Mouse (Mus musculus) hindbrain, embryonic 11.5 days (tissue): ENCODE results near the gene Rcan1. TPM values are rescaled to one million over a fixed set of nuclear protein-coding genes. Genes with fewer than 3 reads are reported as not detected.

Experiments
- ATAC-seq: fragments of 200-750 bp; cut with Nextera tagmentation; 2 replicates; pipeline ENCODE4 v1.8.0; 2017; ENCODE audit warnings: mild to moderate bottlenecking, moderate TSS enrichment, moderate library complexity; ENCODE audit not compliant: low FRiP score
- DNase-seq: peaks from one replicate; pipeline ENCODE4 v3.0.0-alpha.2; 2015; ENCODE audit warnings: low spot score
- H3K27ac ChIP-seq: fragments of 300-500 bp; sonication (generic); 2 replicates; pipeline ENCODE4 v1.5.1; 2014; ENCODE audit warnings: mild to moderate bottlenecking, low read depth, low read length
- H3K27me3 ChIP-seq: fragments of 300-500 bp; sonication (generic); 2 replicates; pipeline ENCODE4 v1.6.1; 2014; ENCODE audit warnings: mild to moderate bottlenecking, low read length, moderate library complexity, mixed read lengths; ENCODE audit not compliant: control insufficient read depth, insufficient read depth
- H3K36me3 ChIP-seq: fragments of 300-500 bp; sonication (generic); 2 replicates; pipeline ENCODE4 v1.6.1; 2014; ENCODE audit warnings: mild to moderate bottlenecking, low read length, moderate library complexity, mixed read lengths; ENCODE audit not compliant: control insufficient read depth, insufficient read depth
- H3K4me1 ChIP-seq: fragments of 300-500 bp; sonication (generic); replicated peaks from 2 replicates; pipeline ENCODE4 v1.6.1; 2014; ENCODE audit warnings: low read length, mixed read lengths; ENCODE audit not compliant: control insufficient read depth, insufficient read depth
- H3K4me2 ChIP-seq: fragments of 300-500 bp; sonication (generic); replicated peaks from 2 replicates; pipeline ENCODE4 v1.6.1; 2014; ENCODE audit warnings: mild to moderate bottlenecking, low read depth, low read length
- H3K4me3 ChIP-seq: fragments of 300-500 bp; sonication (generic); 2 replicates; pipeline ENCODE4 v1.5.1; 2014; ENCODE audit warnings: low read depth, low read length
- H3K9ac ChIP-seq: fragments of 300-500 bp; sonication (generic); 2 replicates; pipeline ENCODE4 v1.6.1; 2014; ENCODE audit warnings: low read depth, low read length
- H3K9me3 ChIP-seq: fragments of 300-500 bp; sonication (generic); 2 replicates; pipeline ENCODE4 v1.6.1; 2016; ENCODE audit warnings: low read length; ENCODE audit not compliant: control insufficient read depth
- WGBS: fragments of 180-500 bp; shearing (Covaris S2); extraction: QIAGEN DNeasy Blood & Tissue Kit; methylation state at CpG from one replicate; pipeline ENCODE4 v1.1.7; 2014; 5-methylcytosine and 5-hydroxymethylcytosine counted together
- polyA plus RNA-seq: library from polyadenylated mRNA; unstranded; fragments of >200 nt; fragmentation: Nextera tagmentation; extraction: Ambion mirVana; gene quantifications from 2 replicates; pipeline ENCODE4 v1.2.1, GENCODE M21; 2014

The Rcan1 gene
- polyA plus RNA-seq, 1 experiment from 2014 or later = 39.3 TPM

DNA sequence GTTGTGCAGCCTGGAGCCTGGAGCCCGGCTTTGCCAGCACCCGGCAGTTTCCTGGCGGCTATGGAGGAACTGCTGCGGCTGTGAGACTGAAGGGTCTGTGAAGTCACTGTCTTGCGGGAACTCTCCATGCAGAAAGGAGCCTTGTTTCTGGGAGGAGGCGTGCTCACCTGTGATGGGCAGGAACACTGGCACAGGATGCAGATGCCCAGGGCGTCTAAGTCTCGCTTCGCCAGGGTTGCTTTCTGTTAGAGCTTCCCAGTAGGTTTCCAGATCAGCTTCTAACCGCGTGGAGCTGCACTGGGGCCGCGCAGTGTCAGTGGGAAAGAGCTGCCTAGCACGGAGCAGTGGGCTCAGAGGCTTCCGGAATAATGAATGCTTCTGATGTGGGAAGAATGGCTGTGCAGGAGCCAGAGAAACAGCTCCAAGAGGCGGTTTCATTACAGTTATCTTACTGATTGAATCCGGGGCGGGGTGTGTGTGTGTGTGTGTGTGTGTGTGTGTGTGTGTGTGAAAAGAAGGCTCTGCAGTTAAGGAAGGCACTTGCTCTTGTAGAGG, 35.2 kb downstream of the Rcan1 start:
- Histone ChIP-seq H3K27me3 (no peaks in the 10 kb centered on the region), H3K9me3 (no peaks in the 10 kb centered on the region), H3K36me3 (no peaks in the 10 kb centered on the region), H3K27ac (no peak overlapping the region), H3K4me2 (no peak overlapping the region), H3K4me3 (no peak overlapping the region), H3K4me1 (no peaks in the 10 kb centered on the region), H3K9ac (no peak overlapping the region)
- WGBS = 85% methylated on average over 18 of the region's 18 CpGs
- DNase-seq (no peak), ATAC-seq (no peak)

- Histone ChIP-seq H3K9ac (no peak overlapping the region), H3K4me3 (no peak overlapping the region), H3K27ac (no peak overlapping the region), H3K9me3 (no peaks in the 10 kb centered on the region), H3K4me1 (no peaks in the 10 kb centered on the region), H3K27me3 (no peaks in the 10 kb centered on the region), H3K36me3 (no peaks in the 10 kb centered on the region), H3K4me2 (no peak overlapping the region)
- DNase-seq = no peak
- 94% methylated on average over 3 of the region's 3 CpGs for WGBS
- ATAC-seq = no peak
These were observed 37.5 kb downstream of the Rcan1 start for GRCm38 (mm10) chr16:92433176-92433575.

DNA sequence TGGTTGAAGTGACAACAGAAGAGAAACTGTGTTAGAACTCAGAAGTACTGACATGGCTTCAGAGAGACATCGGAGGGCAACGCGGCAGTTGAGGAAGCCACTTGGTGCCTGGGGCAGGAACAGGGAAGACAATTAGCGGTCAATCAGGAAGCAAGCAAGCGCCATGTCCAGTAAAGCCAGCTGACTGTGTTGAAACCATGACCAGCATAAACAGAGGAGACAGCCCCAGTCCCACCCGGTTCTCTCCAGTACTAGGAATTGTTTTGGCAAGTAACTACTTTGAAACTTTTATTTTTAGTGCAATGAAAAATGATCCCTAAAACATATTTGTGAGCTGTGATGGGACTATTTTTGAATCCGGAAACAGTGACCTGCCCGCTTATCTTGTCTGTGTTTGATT, 39.9 kb downstream of the Rcan1 start:
- no peak for ATAC-seq

DNA sequence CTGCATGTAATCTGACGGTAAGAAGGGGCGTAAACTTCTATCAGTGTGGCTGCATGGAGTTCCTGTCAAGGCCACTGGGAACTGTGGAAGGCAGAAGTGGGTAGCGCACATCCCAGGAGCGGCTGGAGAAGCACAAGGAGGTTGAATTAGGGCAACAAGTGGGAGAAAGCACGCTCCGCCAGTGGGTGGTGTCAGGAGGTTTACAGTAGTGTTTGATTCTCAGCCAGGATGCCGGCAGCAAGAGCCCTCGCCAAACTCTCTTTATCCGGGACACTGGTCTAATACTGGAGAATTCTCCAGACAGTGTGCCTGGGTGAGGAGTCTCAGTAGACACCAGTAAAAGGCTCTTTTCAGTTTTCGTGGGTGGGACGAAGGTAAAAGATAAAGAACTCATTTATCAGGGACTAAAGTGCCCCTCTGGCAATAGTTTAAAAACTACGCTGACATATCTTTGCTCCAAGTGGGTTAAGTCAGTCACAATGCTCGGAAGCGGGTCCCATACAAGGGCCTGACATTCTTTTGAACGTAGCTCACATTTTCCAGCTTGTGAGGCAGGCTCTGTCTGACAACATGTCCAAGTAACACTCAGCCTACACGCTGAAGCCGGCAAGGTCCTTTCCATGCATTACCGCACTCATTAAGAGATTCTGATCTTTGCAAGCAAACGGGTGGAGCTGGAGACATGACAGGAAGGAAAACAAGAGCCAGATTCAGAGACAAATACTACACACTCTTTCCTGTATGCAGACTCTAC, 42.3 kb downstream of the Rcan1 start:
- Histone ChIP-seq H3K27ac (no peak overlapping the region), H3K9ac (no peak overlapping the region), H3K4me2 (no peak overlapping the region), H3K9me3 (no peaks in the 10 kb centered on the region), H3K27me3 (no peaks in the 10 kb centered on the region), H3K36me3 (no peaks in the 10 kb centered on the region), H3K4me1 (0 out of 2 replicates have a peak, but pooled peaks cover 4% of the 10 kb centered on the region), H3K4me3 (no peak overlapping the region)
- 71% methylated on average over 19 of the region's 19 CpGs for WGBS
- DNase-seq (no peak), ATAC-seq (no peak)

More for the DNA sequence above, 39.9 kb downstream of the Rcan1 start:
- no peak for DNase-seq
- Histone ChIP-seq H3K9ac (no peak overlapping the region), H3K4me1 (0 out of 2 replicates have a peak, but pooled peaks cover 4% of the 10 kb centered on the region), H3K27ac (no peak overlapping the region), H3K9me3 (no peaks in the 10 kb centered on the region), H3K36me3 (no peaks in the 10 kb centered on the region), H3K4me2 (no peak overlapping the region), H3K27me3 (no peaks in the 10 kb centered on the region), H3K4me3 (no peak overlapping the region)
- 95% methylated on average over 8 of the region's 8 CpGs for WGBS

DNA sequence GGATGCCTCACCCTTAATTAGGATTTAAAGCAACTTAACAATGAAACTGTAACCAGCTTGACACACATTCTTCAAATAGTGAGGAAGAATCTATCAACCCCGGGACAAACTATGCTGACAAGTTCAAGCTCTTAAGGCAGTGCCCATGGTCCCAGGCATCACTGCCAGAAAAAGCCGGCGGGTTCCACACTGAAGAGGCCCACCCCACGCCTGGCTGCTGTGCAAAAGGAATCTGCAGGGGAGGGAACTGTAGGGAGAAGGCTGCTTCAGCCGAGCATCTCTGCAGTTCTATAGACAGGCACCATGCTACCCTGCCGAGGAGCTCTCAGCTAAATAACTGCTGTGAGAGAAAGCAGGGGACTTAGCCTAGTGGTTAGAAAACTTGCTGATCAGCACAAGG, 44.0 kb downstream of the Rcan1 start:
- Histone ChIP-seq H3K27me3 (no peaks in the 10 kb centered on the region), H3K4me2 (no peak overlapping the region), H3K4me1 (0 out of 2 replicates have a peak, but pooled peaks cover 4% of the 10 kb centered on the region), H3K9ac (no peak overlapping the region), H3K9me3 (no peaks in the 10 kb centered on the region), H3K27ac (no peak overlapping the region), H3K4me3 (no peak overlapping the region), H3K36me3 (no peaks in the 10 kb centered on the region)
- 33% methylated on average over 6 of the region's 6 CpGs for WGBS
- ATAC-seq (no peak), DNase-seq (no peak)

DNA sequence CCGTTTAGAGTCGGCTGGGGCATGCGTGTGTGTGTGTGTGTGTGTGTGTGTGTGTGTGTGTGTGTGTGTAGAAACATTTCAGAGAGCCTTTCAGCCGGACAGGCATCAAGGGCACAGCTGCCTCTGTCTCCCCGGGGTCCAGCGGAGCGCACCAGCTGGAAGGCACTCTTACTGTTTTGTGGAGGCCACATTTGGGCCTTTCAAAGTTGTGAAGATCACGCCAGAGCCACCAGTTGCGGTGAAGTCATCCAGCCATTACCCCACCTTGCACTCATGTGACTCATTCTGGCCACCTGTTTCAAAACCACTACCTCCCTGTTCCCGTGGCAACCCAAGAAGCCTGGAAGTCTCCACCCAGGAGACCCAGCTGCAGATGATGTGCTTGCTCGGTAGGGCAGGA, 44.8 kb downstream of the Rcan1 start:
- ATAC-seq = no peak
- 0 out of 2 replicates have a peak, but pooled peaks cover 4% of the 10 kb centered on the region for H3K4me1 ChIP-seq

DNA sequence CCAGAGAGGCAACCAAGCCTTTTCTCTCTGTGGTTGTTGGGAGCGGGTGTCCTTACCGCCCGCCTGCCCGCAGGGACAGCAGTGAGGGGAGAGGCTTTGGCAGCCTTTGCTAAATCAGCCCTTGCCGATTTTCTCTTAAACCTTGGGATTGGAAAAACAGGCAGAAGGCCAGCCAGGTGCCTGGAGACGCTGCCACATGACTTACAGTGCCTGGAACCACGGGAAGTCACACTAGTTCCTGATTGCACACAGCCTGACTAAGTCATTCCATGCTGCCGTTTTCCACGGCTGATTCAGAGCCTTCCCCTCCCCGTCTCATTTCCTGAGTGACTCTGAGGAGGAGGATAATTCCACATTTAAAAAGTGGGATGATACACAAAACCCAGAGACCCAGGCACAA, 47.3 kb downstream of the Rcan1 start:
- ATAC-seq (no peak), DNase-seq (no peak)
- 73% methylated on average over 10 of the region's 10 CpGs for WGBS
- no peak overlapping the region for H3K4me2 ChIP-seq
- no peak overlapping the region for H3K9ac ChIP-seq
- no peaks in the 10 kb centered on the region for H3K36me3 ChIP-seq
- 0 out of 2 replicates have a peak, but pooled peaks cover 4% of the 10 kb centered on the region for H3K4me1 ChIP-seq
- no peak overlapping the region for H3K27ac ChIP-seq
- H3K9me3 ChIP-seq = no peaks in the 10 kb centered on the region
- no peaks in the 10 kb centered on the region for H3K27me3 ChIP-seq
- H3K4me3 ChIP-seq = no peak overlapping the region

More for the DNA sequence above, 44.8 kb downstream of the Rcan1 start:
- Histone ChIP-seq H3K27ac (no peak overlapping the region), H3K9me3 (no peaks in the 10 kb centered on the region), H3K4me3 (no peak overlapping the region), H3K27me3 (no peaks in the 10 kb centered on the region), H3K36me3 (no peaks in the 10 kb centered on the region), H3K4me2 (no peak overlapping the region), H3K9ac (no peak overlapping the region)
- no peak for DNase-seq
- 67% methylated on average over 11 of the region's 11 CpGs for WGBS

- ATAC-seq (no peak), DNase-seq (no peak)
- Histone ChIP-seq H3K27me3 (no peaks in the 10 kb centered on the region), H3K9me3 (no peaks in the 10 kb centered on the region), H3K9ac (no peak overlapping the region), H3K4me3 (no peak overlapping the region), H3K27ac (no peak overlapping the region), H3K4me1 (0 out of 2 replicates have a peak, but pooled peaks cover 4% of the 10 kb centered on the region), H3K4me2 (no peak overlapping the region), H3K36me3 (no peaks in the 10 kb centered on the region)
- WGBS = 86% methylated on average over 13 of the region's 13 CpGs
These were observed 48.0 kb downstream of the Rcan1 start for GRCm38 (mm10) chr16:92422435-92423362.
